Mouse (Mus musculus): Measurements from ENCODE around the gene Ctnnb1. TPM values are rescaled to one million over a fixed set of nuclear protein-coding genes. Genes with fewer than 3 reads are reported as not detected.
A peak's percentile ranks its signal among the peaks of the same experiment; 100 is the strongest.

Gene Ctnnb1
- polyA plus RNA-seq, 1 experiment from 2014 or later = 702 TPM

DNA sequence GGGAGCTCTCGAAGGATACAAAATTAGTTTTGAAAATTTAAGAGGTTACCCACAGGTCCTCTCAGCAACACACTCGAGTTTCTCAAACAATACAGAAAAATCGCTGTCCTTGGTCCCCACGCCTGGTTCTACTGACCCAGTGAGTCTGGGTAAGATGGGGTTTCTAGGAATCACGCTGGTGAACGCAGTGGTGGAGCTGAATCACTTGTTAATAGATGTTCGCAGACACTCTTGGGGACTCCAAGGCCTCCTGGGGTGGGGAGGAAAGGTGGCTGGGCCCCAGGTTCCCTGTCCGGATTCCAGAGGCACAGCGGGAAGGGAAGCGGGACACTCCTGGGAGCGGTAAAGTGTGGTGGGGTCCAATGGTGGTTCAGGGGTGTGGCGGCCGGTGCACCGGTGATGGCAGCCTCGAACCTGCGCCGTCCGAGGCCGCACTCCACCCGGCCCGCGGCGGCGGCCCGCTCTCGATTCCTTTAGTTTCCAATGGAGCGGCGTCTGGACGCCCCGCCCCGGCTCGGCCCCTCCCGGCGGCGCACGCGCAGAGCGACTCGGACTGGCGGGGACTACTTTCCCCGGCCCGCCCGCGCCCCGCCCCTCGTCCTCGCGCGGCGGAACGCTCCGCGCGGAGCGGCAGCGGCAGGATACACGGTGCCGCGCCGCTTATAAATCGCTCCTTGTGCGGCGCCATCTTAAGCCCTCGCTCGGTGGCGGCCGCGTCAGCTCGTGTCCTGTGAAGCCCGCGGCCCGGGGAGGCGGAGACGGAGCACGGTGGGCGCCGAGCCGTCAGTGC, 4.0 kb downstream of the Ctnnb1 start:
- Histone ChIP-seq H3K9me3 (ENCODE audit: control insufficient read depth, low read length) (no peaks in the 10 kb centered on the region), H3K4me3 (replicated peaks; ENCODE audit: low read depth, low read length) (peak overlapping the region; percentile 83), H3K9ac (replicated peaks; ENCODE audit: low read length) (peak overlapping the region; percentile 85), H3K4me1 (ENCODE audit: control insufficient read depth, insufficient read depth, low read length) (peaks cover 45% of the 10 kb centered on the region), H3K27ac (replicated peaks; ENCODE audit: low read depth, low read length) (peak overlapping the region; percentile 94), H3K36me3 (ENCODE audit: control insufficient read depth, insufficient read depth, low read length) (no peaks in the 10 kb centered on the region), H3K4me2 (ENCODE audit: low read length) (peak overlapping the region; percentile 49), H3K27me3 (ENCODE audit: control insufficient read depth, insufficient read depth, low read length) (no peaks in the 10 kb centered on the region)
- WGBS = 5% methylated on average over 69 of the region's 78 CpGs
- ATAC-seq (ENCODE audit: low FRiP score, low TSS enrichment) = peak; percentile 85
- DNase-seq = peak; percentile 99

DNA sequence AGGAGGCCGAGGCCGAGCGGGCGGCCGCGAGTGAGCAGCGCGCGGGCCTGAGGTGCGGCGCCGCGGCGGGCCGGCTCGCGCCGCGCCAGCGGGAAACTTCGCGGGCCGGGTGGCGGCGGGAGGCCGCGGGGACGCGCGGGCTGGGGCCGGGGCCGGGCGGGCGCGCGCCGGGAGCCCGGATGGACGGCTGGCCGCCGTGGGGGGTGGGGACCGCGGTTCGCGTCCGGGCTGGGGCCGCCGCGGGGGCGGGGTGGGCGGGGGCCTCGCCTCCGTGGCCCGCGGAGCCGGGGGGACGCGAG, 4.5 kb downstream of the Ctnnb1 start:
- Histone ChIP-seq H3K4me1 (ENCODE audit: control insufficient read depth, insufficient read depth, low read length) (peaks cover 50% of the 10 kb centered on the region), H3K27me3 (ENCODE audit: control insufficient read depth, insufficient read depth, low read length) (no peaks in the 10 kb centered on the region), H3K27ac (replicated peaks; ENCODE audit: low read depth, low read length) (peak overlapping the region; percentile 94), H3K9ac (replicated peaks; ENCODE audit: low read length) (peak overlapping the region; percentile 85), H3K4me2 (ENCODE audit: low read length) (peak overlapping the region; percentile 70), H3K36me3 (ENCODE audit: control insufficient read depth, insufficient read depth, low read length) (no peaks in the 10 kb centered on the region), H3K4me3 (replicated peaks; ENCODE audit: low read depth, low read length) (peak overlapping the region; percentile 83), H3K9me3 (ENCODE audit: control insufficient read depth, low read length) (no peaks in the 10 kb centered on the region)
- WGBS = 2% methylated on average over 12 of the region's 58 CpGs
- DNase-seq (no peak), ATAC-seq (ENCODE audit: low FRiP score, low TSS enrichment) (no peak)

DNA sequence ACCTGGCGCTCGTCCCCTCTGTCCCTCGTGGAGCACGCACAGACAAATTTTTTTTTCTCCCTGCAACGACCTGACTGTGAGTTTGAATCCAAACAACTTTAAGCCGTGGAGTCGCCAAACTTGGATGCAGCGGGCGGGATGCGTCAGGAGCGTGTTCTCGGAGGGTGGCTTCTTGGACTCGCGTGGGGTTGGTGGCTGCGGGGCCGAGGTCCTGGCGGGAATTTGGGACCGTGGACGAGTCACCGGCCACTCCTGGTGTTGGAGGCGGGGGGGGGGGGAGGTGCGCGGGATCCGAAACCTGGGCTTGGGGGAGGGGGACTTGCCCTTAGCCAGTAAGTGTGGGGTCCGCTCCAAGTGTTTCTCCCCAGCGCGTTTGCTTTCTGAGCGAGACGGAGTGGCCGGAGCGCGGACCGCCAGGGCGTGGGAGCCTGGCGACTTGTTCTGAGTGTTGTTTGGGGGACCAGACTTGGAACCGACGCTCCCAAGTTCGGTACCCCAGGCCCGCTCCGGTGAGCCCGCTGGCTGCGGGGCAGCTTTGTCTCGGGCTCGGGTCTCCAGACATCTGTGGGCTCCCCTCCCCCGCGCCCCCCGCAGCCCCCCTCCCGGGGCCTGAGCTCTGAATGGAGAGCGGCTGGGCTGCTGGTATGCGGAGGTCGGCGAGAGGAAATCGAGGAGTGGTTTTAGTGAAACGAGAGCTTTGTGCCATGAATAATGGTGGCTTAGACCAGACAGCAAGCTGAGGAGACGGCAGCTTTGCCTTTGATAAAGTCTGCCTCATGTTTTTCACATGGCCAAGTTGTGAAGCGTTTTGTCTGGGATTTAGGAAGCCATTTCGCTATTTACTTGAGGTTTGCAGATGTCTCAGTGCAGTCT, 5.1 kb downstream of the Ctnnb1 start:
- Histone ChIP-seq H3K9ac (replicated peaks; ENCODE audit: low read length) (peak overlapping the region; percentile 85), H3K4me2 (ENCODE audit: low read length) (peak overlapping the region; percentile 70), H3K36me3 (ENCODE audit: control insufficient read depth, insufficient read depth, low read length) (no peaks in the 10 kb centered on the region), H3K4me3 (replicated peaks; ENCODE audit: low read depth, low read length) (peak overlapping the region; percentile 83), H3K4me1 (ENCODE audit: control insufficient read depth, insufficient read depth, low read length) (peaks cover 49% of the 10 kb centered on the region), H3K9me3 (ENCODE audit: control insufficient read depth, low read length) (no peaks in the 10 kb centered on the region), H3K27ac (replicated peaks; ENCODE audit: low read depth, low read length) (peak overlapping the region; percentile 94), H3K27me3 (ENCODE audit: control insufficient read depth, insufficient read depth, low read length) (no peaks in the 10 kb centered on the region)
- WGBS = under 1% methylated on average over 55 of the region's 57 CpGs
- peak; percentile 44; the same call in 1 of the 2 replicates for ATAC-seq (ENCODE audit: low FRiP score, low TSS enrichment)
- DNase-seq = peak; percentile 78

DNA sequence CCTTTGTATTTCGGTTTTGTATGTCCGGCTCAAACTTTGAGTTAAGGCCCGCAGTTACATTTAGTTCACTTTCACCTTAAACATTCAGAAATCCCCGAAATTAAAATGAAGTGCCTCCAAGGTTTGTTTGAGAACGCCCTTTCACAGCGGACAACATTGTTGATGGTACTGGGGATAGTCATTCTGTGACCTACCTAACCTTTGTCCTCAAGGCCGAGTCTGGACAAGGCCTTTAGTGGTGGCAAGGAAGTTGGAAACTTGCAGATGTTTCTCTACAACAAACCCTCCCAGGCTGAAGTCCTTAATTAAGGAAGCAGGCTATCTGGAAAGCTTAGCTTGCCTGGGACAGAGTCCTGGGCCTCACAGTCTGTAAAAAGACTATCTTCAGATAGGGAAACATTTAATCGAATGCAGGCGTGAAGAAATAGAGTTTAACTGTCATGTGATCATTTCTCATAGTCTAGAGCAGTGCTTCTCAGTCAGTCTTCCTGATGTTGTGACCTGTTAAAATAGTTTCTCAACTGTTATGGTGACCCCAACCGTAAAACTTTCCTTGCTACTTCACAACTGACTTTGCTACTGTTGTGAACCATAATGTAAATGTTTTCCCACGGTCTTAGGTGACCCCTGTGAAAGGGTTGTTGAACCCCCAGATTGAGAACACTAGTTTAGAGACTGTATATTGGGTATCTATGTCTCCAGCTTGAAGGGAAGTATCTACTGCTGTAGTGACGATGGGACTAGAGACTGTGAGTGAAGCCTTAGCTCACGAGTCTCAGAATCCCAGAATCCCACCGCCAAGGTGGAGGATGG, 6.0 kb downstream of the Ctnnb1 start:
- ATAC-seq (ENCODE audit: low FRiP score, low TSS enrichment) (no peak), DNase-seq (no peak)
- Histone ChIP-seq H3K27ac (replicated peaks; ENCODE audit: low read depth, low read length) (0 out of 2 replicates have a peak overlapping the region, but pooled peaks have one; percentile 94), H3K4me1 (ENCODE audit: control insufficient read depth, insufficient read depth, low read length) (peaks cover 56% of the 10 kb centered on the region), H3K4me3 (replicated peaks; ENCODE audit: low read depth, low read length) (peak overlapping the region; percentile 83), H3K27me3 (ENCODE audit: control insufficient read depth, insufficient read depth, low read length) (no peaks in the 10 kb centered on the region), H3K36me3 (ENCODE audit: control insufficient read depth, insufficient read depth, low read length) (no peaks in the 10 kb centered on the region), H3K4me2 (ENCODE audit: low read length) (peak overlapping the region; percentile 70), H3K9me3 (ENCODE audit: control insufficient read depth, low read length) (no peaks in the 10 kb centered on the region), H3K9ac (replicated peaks; ENCODE audit: low read length) (peak overlapping the region; percentile 85)
- 9% methylated on average over 14 of the region's 14 CpGs for WGBS

DNA sequence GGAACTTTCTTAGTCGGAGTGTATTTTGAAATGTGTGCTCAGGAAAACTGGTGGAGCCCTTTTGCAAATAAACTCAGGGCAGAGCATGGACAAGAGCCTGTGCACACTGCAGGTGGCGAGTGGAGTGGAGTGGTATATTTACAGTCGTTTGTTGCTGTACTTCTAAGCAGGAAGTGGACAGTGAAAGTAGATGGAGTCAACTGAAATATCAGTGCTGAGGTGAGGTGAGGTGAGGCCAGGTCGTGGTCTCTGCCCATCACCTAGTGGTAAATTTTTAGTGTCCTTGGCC, 6.6 kb downstream of the Ctnnb1 start:
- H3K9ac ChIP-seq (replicated peaks; ENCODE audit: low read length) = peak overlapping the region; percentile 85; the same call in 1 of the 2 replicates
- DNase-seq = no peak
- H3K9me3 ChIP-seq (ENCODE audit: control insufficient read depth, low read length) = no peaks in the 10 kb centered on the region
- no peaks in the 10 kb centered on the region for H3K36me3 ChIP-seq (ENCODE audit: control insufficient read depth, insufficient read depth, low read length)
- no peaks in the 10 kb centered on the region for H3K27me3 ChIP-seq (ENCODE audit: control insufficient read depth, insufficient read depth, low read length)
- no peak for ATAC-seq (ENCODE audit: low FRiP score, low TSS enrichment)
- peak overlapping the region; percentile 83 for H3K4me3 ChIP-seq (replicated peaks; ENCODE audit: low read depth, low read length)
- WGBS = 19% methylated on average over 4 of the region's 4 CpGs
- no peak overlapping the region for H3K27ac ChIP-seq (replicated peaks; ENCODE audit: low read depth, low read length)
- H3K4me2 ChIP-seq (ENCODE audit: low read length) = peak overlapping the region; percentile 70
- peaks cover 55% of the 10 kb centered on the region for H3K4me1 ChIP-seq (ENCODE audit: control insufficient read depth, insufficient read depth, low read length)

DNA sequence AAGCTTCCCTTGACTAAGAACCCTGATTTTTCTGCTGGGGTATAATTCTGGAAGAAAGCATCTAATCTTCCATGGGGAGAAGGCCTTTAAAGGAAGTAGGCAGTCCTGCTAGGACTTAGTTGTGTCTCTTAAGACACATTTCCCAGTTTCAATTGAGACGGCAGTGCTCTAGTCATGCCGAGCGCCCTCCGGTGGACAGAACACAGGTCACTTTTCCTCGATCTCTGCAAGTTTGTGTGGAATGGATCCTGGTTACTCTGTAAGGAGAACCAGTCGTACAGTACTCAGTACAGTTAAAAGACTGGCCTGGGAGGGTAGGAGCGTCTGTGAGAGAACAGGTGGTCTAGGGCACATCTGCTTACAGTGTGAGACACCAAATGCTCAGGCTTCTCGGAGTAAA, 7.3 kb downstream of the Ctnnb1 start:
- WGBS = 16% methylated on average over 8 of the region's 8 CpGs
- Histone ChIP-seq H3K9ac (replicated peaks; ENCODE audit: low read length) (no peak overlapping the region), H3K36me3 (ENCODE audit: control insufficient read depth, insufficient read depth, low read length) (peaks cover under 1% of the 10 kb centered on the region; the same call in 1 of the 2 replicates), H3K27ac (replicated peaks; ENCODE audit: low read depth, low read length) (no peak overlapping the region), H3K9me3 (ENCODE audit: control insufficient read depth, low read length) (no peaks in the 10 kb centered on the region), H3K27me3 (ENCODE audit: control insufficient read depth, insufficient read depth, low read length) (no peaks in the 10 kb centered on the region), H3K4me1 (ENCODE audit: control insufficient read depth, insufficient read depth, low read length) (peaks cover 62% of the 10 kb centered on the region), H3K4me2 (ENCODE audit: low read length) (peak overlapping the region; percentile 70), H3K4me3 (replicated peaks; ENCODE audit: low read depth, low read length) (peak overlapping the region; percentile 83)
- ATAC-seq (ENCODE audit: low FRiP score, low TSS enrichment) (no peak), DNase-seq (peak; percentile 85)

DNA sequence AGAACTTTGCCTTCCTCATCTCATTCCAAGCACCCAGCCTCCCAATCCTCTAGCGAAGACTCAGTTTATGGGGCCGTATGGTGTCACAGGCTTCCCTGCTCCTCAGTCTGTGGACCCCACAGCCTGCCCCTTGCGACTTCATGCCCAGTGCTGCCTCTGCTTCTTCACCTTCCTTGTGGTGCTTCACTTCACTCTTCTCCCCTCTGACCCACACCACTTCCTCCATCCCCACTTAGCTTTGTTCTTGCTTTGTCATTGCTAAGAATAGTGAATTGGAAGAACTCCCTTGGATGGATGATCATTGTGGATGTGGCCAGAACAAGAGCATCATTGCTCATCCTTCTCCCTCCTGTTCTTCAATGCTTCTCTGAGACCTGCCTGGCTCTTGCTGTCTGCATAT, 11.8 kb downstream of the Ctnnb1 start:
- DNase-seq (no peak), ATAC-seq (ENCODE audit: low FRiP score, low TSS enrichment) (no peak)
- H3K27ac ChIP-seq (replicated peaks; ENCODE audit: low read depth, low read length) = no peak overlapping the region
- no peak overlapping the region for H3K4me3 ChIP-seq (replicated peaks; ENCODE audit: low read depth, low read length)
- peaks cover 3% of the 10 kb centered on the region; the same call in 1 of the 2 replicates for H3K36me3 ChIP-seq (ENCODE audit: control insufficient read depth, insufficient read depth, low read length)
- H3K4me2 ChIP-seq (ENCODE audit: low read length) = no peak overlapping the region
- H3K9me3 ChIP-seq (ENCODE audit: control insufficient read depth, low read length) = no peaks in the 10 kb centered on the region
- no peak overlapping the region for H3K9ac ChIP-seq (replicated peaks; ENCODE audit: low read length)
- peaks cover 58% of the 10 kb centered on the region for H3K4me1 ChIP-seq (ENCODE audit: control insufficient read depth, insufficient read depth, low read length)
- H3K27me3 ChIP-seq (ENCODE audit: control insufficient read depth, insufficient read depth, low read length) = no peaks in the 10 kb centered on the region
- WGBS = 88% methylated on average over 3 of the region's 3 CpGs

DNA sequence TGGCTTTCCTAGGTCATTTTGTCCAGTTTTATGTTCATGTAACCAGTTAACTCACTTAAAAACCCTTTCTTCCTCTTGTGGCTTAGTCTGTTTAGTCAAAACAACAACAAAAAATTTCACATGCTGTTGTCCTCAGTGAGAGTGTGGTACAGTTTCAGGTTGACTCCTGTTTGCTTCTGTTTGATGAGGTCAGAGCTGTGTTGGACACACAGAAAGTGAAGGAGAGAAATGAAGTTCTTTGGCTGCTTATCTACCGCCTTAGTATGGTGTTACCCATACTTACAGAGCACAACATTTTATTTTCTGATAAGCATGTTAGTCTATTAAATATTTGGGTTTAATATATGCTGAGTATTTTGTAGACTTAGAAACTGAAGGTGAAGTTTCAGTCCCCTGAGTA, 14.7 kb downstream of the Ctnnb1 start:
- Histone ChIP-seq H3K4me1 (ENCODE audit: control insufficient read depth, insufficient read depth, low read length) (peaks cover 32% of the 10 kb centered on the region), H3K4me2 (ENCODE audit: low read length) (no peak overlapping the region)
- WGBS = 77% methylated on average over 1 of the region's 1 CpGs

More for the DNA sequence above, 14.7 kb downstream of the Ctnnb1 start:
- Histone ChIP-seq H3K9ac (replicated peaks; ENCODE audit: low read length) (no peak overlapping the region), H3K27me3 (ENCODE audit: control insufficient read depth, insufficient read depth, low read length) (no peaks in the 10 kb centered on the region), H3K4me3 (replicated peaks; ENCODE audit: low read depth, low read length) (no peak overlapping the region), H3K36me3 (ENCODE audit: control insufficient read depth, insufficient read depth, low read length) (peaks cover 3% of the 10 kb centered on the region; the same call in 1 of the 2 replicates), H3K9me3 (ENCODE audit: control insufficient read depth, low read length) (no peaks in the 10 kb centered on the region), H3K27ac (replicated peaks; ENCODE audit: low read depth, low read length) (no peak overlapping the region)
- ATAC-seq (ENCODE audit: low FRiP score, low TSS enrichment) (no peak), DNase-seq (no peak)

Measured in midbrain, embryonic 14.5 days (tissue).